Mouse (Mus musculus) NIH3T3 (cell line): ENCODE data around the gene Fam193a.

Source experiments
- DNase-seq: peaks from one replicate; pipeline ENCODE4 v3.0.0-alpha.2; 2012; ENCODE audit warnings: low read depth

Gene Fam193a

DNA sequence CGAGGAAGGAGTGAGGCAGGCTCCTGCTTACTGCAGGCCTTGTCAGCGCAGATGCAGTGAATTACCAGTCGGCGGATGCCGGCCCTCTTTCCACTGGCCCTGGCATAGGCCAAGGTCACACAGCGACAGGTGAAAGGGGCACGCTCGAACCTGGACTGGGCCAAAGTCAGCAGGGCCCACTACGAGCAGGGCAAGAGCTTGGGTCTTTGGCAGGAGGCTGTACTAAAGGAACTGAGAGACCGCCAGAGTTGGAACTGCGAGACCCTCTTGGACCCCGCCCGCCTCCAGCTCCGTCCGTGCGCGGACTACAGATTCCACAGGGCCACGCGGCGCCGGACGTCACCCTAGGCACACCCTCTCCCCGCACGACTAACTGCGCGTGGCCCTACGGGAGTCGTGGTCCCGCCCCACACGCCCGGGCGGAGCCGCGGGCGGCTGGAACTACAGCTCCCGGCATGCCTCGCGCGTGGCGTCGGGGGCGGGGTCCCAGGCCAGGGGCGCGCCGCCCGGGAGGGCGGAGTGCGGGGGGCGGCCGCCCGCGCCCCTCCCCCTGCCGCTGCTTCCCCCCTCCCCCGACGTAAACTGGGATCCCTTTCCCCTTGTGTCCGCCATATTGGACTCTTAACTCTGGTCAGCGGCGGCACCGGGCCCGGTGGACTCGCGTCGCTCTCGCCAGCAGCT lies at the start of gene Fam193a:
TSS of gene Fam193a (plus strand) at position 593 of the 681 bp plus-strand sequence.
- DNase-seq = peak; percentile 98

DNA sequence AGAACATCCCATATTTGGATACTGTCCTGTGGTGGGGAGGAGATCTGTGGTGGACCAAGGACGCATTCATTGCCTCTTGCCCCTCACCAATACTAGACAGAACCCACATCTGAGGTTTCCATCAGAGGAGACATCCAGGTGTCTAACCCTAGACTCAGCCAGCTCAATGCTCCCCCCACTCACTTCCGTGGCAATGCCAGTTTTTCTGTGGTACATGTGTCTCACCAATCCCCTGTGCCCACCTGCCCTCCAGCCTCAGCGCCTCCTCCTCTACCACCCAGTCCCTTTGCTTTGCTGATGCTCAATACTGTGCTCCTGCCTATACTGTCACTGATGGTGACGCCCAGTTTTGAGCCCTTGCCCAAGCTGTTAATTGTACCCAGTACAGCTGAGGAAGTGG lies 48.5 kb upstream of the Fam193a start:
- DNase-seq = no peak

- no peak for DNase-seq
Observed at GRCm38 (mm10) chr5:34325286-34325685, 44.4 kb upstream of the Fam193a start.

- DNase-seq = peak; percentile 86
Observed at GRCm38 (mm10) chr5:34326249-34326691, 43.5 kb upstream of the Fam193a start.

DNA sequence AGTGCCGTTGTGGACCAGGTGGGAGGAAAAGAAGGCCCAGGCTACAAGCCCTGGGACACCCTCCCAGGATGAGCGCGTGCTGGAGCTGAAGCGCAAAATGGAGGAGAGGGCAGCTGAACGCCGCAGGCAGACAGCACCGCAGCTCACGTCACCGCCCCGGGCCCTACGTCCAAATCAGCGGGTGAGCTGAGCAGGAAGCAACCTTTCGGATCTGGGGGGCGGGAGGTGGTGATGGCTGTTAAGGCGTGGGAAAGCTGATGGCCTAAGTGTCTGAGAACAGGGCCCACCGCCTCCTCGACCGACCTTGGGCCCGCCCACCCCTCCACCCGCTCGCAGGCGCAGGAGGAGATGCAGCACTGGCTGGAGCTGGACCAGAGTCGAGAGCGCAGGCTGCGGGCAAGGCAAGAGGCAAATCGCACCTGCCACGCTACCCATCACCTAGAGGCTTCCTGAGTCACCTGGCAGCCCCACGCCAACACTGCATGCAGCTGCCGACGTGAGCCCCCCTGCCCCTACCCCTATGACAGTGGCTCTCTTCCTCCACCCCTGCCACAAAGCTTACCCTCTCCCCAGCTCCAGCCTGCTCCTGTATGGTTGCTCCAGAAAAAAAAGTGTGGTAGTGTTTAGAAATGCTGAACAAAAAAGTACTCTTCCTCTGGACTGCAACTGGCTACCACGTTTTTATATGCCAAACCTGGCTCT lies 42.7 kb upstream of the Fam193a start:
- DNase-seq = no peak

GRCm38 (mm10) chr5:34330136-34330535 lies 39.6 kb upstream of the Fam193a start:
- DNase-seq = no peak

DNA sequence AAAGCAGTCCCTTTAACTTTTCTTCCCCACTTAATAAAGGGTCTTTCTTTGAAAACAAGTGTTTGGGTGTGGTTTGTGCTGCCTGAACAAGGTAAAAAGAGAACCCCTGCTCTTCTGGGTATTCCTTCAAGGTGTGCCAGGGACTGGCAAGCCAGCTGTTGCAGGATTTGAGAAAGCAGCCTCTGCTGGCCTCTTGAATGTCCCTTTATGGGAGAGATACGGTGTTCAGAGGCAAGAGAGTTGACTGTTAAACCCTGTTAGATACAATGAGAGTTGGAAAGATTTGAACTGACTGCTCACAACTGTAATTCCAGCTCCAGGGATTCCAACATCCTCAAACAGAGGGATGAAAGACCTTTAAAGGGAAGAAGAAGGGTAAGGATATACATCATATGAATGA lies 35.7 kb upstream of the Fam193a start:
- no peak for DNase-seq

DNA sequence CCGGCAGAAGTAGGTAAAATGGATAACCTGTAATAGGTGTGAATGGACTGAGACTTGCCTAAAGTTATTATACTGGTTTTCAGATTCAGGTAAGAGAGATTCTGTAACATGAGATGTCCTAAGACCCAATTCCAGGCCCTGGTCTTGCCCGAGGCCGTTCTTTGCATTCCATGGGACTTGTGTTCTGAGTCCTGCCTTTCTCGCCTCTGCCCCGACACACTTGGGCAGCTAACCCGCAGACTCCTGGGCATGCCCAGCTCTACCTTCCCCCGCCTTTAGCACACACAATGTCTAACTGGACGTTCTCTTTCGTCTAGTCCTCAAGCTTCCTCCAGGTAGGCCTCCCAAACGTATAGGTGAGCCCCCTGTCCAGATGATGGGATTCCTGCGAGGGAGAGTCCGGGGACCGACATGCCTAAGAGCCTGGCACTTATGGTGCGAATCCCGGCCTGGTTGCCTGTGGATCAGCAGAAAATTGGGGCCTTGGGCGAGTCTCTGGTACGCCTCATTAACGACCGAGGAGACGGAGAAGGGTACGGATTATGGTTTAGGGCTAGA lies 34.1 kb upstream of the Fam193a start:
- no peak for DNase-seq

DNA sequence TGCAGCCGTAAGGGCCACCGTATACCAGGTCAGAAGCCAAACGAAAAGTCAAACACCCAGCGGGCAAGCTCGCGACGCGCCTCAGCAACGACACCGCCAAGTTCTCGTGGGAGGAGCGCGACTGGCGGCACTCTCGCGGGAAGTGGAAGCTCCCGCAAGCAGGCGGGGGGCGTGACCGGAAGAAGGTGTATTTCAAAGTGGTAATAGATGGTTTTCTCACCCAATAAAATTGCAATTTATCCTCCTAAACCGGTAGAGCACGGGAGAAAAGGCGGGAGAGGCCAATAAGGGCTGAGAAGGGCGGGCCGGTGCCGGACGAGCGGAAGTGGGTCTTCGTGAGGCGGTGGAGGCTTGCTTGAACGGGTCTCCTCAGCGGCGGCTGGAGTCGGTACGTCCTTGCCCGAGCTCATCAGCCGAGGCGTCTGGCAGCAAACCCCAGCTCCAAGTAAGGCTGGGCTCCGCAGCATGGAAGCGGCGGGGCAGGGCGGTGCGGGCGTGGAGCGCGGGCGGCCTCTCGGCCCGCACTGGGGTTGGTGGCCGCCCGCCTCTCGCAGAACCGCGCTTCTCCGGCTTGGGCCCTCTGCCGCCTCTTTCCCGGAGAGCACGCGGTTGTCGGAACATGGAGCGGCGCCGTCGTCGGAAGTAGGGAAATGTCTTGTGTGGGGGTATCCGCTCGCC lies 33.5 kb upstream of the Fam193a start, which contains the start of gene Rnf4:
TSS of gene Rnf4 (plus strand) at position 193 of the 678 bp plus-strand sequence.
- DNase-seq = peak; percentile 98

DNA sequence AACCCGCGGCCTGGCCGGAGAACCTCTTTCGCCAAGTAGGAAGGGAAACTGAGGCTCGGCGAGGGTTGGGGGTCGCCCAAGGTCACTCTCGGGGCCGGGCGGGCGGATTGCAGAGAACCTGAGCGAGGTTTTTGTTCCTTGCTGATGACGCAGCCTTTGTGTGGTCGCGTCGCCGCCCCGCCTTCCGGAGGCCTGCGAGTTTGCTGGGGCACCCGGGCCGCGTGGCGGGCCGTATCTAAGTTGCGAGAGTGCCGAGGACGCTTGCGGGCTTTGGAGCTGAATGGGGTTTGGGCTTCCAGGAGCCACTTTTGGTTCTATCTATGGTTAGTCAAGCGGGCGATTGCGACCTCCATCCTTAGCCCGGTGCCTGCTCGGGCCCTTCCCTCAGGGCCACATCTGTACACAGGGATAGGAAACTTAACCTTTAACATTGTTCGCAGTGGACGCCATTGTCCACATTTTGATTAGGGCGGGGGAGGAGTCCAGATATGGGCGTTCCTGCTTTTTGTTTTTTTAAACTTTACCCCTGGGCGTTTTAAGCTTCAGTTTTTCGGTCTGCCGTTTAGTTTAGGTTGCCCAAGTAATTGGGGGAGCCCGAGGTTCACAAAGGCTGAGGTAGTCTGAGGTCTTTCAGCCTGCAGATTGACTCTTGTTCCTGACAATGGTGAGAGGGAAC lies 32.8 kb upstream of the Fam193a start:
- peak; percentile 72 for DNase-seq

DNA sequence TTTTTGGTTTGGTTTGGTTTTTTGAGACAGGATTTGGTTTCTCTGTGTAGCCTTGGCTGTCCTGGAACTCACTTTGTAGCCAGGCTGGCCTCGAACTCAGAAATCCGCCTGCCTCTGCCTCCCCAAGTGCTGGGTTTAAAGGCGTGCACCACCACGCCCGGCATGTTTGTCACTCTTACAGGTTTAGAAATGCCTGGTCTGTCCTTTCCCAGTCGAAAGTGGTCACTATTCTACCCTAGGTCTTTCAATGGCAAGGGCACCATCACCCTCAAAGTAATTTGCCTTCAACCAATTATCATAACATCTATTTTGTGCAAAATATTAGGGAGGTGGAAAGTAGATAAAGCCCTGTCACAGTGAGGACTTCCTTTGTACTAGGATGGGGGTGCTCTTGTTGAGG lies 29.5 kb upstream of the Fam193a start:
- DNase-seq = no peak

DNA sequence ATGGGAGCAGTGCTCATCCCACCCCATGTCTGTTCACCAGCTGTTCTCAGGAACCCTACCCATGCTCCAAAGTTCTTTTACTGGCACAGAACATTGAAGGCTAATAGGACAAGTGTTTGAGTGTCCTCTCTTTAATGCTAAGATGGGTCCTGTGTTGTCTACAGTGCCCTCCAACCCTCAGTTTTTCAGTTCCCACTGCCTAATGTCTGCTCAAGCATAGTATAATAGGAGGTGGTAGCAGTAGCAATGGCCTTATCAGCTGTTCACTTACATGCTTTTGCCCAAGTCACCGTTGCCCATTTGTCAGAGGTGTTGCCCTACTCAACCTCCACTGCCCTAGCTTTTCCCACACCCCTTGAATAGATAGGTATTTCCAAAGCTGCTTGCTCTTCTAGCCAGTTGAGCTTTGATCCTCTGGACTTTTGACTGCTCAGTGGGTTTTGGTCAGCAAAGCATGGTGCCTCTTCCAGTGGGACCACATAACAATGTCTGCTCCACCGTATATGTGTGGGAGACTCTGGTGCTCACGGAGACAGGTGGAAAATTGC lies 17.6 kb upstream of the Fam193a start:
- DNase-seq = no peak

GRCm38 (mm10) chr5:34360261-34360660 lies 9.5 kb upstream of the Fam193a start:
- DNase-seq = peak; percentile 73

GRCm38 (mm10) chr5:34363115-34363514 lies 6.6 kb upstream of the Fam193a start:
- DNase-seq = no peak

- DNase-seq = peak; percentile 39
Observed at GRCm38 (mm10) chr5:34368551-34369290, 1.0 kb upstream of the Fam193a start.

- DNase-seq = peak; percentile 44
Observed at GRCm38 (mm10) chr5:34370022-34370823, 490 bp downstream of the Fam193a start.

DNA sequence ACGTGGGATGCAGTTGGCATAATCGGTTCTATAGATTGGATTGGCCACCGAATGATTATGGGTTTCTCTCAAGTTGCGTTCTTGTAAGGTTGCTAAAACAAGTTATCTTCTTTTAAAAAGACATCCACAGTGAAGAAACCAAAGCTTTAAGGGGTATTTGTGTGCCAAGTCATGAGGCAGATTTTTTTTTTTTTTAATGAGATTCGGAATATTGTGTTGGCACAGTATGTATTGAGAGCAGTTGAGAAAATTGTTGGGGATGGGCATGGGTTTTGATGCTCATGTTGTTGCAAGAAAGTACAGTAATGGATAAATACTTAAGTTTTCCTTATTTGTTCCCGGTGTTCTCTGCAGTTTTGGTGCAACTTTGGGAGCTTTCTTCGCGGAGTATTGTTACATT lies 1.1 kb downstream of the Fam193a start:
- peak; percentile 5 for DNase-seq

GRCm38 (mm10) chr5:34372141-34372540 lies 2.4 kb downstream of the Fam193a start:
- DNase-seq = no peak

DNA sequence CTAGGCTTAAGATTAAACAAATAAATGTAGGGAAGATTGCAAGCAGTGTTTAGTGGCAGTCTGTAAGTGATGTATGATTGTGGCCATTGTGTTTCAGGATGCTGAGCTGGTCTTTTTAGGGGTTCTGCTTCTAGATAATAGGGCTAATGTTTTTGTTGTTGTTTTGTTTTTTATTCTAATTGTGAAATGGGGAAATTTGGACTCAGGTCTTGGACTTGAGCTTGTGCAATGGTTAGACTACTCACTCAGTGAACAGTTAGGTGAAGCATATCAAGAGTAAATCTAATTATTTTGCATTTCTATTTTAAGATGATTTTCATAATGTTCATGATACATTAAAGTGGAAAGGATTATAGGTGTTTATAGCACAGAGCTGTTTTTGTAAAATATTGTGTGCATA lies 2.8 kb downstream of the Fam193a start:
- DNase-seq = no peak

DNA sequence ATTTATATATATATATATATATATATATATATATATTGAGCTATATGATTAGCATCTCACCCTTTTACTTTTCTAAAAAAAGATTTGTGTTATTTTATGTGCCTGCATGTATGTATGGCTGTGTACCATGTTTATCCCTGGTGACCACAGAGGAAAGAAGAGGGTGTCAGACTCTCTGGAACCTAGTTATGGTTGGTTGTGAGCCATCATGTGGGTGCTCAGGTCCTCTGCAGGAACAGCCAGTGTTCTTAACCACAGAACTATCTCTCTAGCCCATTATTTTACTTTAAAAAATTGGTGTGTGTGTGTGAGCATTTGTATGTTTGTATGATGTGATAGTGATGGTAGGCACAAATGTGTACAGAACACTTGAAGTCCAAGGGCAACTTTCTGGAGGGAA lies 9.1 kb downstream of the Fam193a start:
- DNase-seq = no peak
